Mouse (Mus musculus): Measurements from ENCODE around the gene Slc35e3. TPM values are rescaled to one million over a fixed set of nuclear protein-coding genes. Genes with fewer than 3 reads are reported as not detected.
"Not testable (repeated sequence)": the region's sequence is repeated elsewhere in the genome, so short reads cannot be mapped to it uniquely, and the experiment has no call there.

The Slc35e3 gene
- total RNA-seq, 2 experiments from 2014 or later: 28.5 to 31.6 TPM

DNA sequence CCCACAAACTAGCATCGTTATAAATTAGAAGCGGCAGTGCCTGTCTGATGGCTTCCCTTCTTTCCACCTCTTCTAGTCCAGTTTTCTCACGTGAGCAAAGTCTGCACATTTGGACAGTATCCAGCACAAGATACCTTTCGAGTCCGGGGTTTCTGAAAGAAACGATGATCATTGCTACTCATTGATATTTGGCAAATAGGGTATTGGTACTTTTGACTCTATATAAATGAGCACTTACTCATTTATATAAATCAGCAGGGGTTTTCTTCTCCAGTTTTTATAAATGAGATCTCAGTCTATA is 6.6 kb downstream of the Slc35e3 start:
- no peak for DNase-seq (ENCODE audit: low spot score in 2 of 2)
- intact Hi-C loops (cut with DNase I): no loop called here

DNA sequence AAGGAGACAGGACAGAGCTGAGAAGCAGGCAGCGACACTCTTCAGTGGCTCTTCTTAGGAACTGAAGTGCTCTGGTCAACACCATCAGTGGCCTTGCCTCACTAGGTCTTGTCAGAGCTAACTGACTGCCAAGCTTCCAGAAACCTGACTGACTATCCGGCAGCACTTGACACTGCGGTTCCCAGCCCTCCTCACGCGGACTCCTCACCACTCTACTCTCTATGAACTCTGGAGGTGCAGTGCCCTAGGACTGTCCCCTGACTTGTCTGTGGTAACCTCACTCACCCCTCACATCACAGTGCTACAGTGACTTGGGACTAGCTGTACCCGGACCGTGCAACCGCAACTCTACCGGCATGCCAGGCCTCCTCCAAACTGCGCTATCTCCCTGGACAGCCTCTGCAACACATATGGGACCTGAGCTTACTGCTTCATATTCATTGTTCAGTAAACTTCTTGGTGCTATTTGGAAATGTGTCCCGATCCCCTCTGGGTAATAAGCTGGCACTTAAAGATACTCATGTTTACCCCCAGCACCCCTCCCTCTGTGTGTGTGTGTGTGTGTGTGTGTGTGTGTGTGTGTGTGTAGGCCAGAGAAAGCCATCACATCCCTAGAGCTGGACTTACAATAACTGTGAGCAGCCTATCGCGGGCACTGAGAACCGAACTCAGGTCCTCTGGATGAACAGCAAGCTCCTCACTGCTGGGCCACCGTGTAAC is 7.1 kb downstream of the Slc35e3 start:
- no peak for DNase-seq (ENCODE audit: low spot score in 2 of 2)
- intact Hi-C loops (cut with DNase I): no loop called here

GRCm38 (mm10) chr10:117738140-117738921 is 7.8 kb downstream of the Slc35e3 start:
- intact Hi-C loops (cut with DNase I): no loop called here
- DNase-seq (ENCODE audit: low spot score in 2 of 2): no peak

DNA sequence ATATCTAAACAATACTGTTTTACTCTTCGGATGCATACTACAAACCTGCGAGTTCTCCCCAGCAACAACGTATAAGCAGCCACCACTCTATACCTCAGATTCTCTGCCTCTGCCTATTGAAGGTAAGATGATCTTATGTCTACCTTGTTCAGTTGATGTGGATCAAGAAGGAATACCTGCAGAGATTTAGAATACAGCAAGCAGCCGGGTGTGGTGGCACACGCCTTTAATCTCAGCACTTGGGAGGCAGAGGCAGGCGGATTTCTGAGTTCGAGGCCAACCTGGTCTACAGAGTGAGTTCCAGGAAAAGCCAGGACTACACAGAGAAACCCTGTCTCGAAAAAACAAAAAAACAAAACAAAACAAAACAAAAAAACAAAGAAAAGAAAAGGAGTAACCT is 8.7 kb downstream of the Slc35e3 start:
- intact Hi-C loops (cut with DNase I); DNase-seq (ENCODE audit: low spot score in 2 of 2): not testable (repeated sequence)

GRCm38 (mm10) chr10:117737075-117737474 is 9.1 kb downstream of the Slc35e3 start:
- intact Hi-C loops (cut with DNase I): no loop called here
- DNase-seq (ENCODE audit: low spot score in 2 of 2): no peak

GRCm38 (mm10) chr10:117736573-117736972 is 9.6 kb downstream of the Slc35e3 start:
- intact Hi-C loops (cut with DNase I): no loop called here
- no peak for DNase-seq (ENCODE audit: low spot score in 2 of 2)

DNA sequence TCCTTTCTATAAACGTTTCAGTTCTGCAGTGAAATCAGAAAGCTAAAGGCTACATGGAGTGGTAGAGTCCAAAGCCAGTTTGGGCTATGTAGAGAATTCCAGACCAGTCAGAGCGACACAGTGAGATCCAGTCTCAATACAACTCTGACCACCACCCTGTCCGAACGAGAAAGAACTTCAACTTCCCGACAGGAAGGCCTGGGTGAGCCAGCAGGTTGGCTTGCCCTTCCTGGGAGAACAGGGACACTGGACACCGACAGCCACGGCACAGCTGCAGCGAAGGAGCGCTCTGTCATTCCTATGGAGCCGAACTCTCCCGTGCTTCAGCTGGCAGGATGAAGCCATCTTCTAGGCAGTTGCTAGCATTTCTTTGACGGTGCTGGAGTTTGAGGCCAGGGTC is 10.8 kb downstream of the Slc35e3 start:
- intact Hi-C loops (cut with DNase I); DNase-seq (ENCODE audit: low spot score in 2 of 2): not testable (repeated sequence)

DNA sequence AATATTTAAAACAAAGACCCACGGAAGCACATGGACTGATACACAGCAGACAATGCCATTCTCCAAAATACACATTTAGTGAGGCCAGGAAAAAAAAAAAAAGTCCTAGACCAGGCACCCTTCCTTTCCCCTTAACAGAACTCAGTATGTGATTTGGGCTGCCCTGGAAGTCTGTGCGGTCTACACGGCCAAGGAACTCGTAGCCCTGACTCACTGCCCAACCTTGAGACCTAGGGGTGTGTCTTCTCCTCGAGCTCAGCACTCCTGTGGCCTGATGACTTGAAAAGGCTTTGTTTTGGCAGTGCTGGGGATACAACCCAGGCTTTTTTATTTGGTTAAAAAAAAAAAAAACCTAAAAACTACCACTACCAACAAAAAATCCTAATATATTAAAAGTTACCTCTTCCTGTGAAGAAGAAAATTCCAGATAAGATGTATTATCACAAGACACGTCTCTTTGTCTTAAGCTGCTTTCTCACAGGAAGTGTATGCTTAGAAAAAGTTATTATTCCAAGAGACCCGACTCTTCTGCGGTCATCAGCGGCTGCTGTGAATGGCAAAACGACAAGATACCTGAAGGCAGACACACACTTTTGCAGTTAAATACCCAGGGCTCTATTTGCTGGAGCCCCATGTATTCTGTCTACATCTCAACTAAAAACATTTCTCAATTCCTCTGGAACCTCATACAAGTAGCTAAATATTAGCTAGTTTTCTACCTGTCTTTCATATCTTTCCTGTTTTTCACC is 11.9 kb downstream of the Slc35e3 start:
- DNase-seq (ENCODE audit: low spot score in 2 of 2); intact Hi-C loops (cut with DNase I): not testable (repeated sequence)

GRCm38 (mm10) chr10:117733626-117734025 is 12.5 kb downstream of the Slc35e3 start:
- intact Hi-C loops (cut with DNase I): not testable (repeated sequence)

GRCm38 (mm10) chr10:117732962-117733592 is 13.1 kb downstream of the Slc35e3 start:
- intact Hi-C loops (cut with DNase I): no loop called here

More at GRCm38 (mm10) chr10:117733626-117734025, 12.5 kb downstream of the Slc35e3 start:
- DNase-seq (ENCODE audit: low spot score in 2 of 2): not testable (repeated sequence)

DNA sequence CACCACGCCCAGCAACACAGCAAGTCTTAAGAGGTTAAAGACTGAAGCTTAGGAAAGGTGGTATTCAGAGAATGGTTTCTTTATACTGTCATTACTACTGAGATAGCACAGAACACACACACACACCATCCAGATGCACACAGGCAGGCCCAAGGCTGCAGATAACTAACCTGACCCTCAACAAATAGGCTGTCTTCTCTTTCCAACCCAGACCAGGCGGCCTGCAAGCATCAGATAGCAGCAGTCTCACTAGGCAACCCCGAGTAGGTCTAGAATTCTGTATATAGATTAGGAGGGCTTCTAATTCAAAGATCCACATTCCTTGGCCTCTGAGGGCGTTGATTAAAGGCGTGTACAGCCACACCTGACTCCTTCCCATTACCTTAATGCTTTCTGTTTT is 14.0 kb downstream of the Slc35e3 start:
- DNase-seq (ENCODE audit: low spot score in 2 of 2): no peak
- intact Hi-C loops (cut with DNase I): no loop called here

More at GRCm38 (mm10) chr10:117732962-117733592, 13.1 kb downstream of the Slc35e3 start:
- no peak for DNase-seq (ENCODE audit: low spot score in 2 of 2)

GRCm38 (mm10) chr10:117731244-117732101 is 14.7 kb downstream of the Slc35e3 start:
- peak in 1 of 2 experiments; percentile 56 for DNase-seq (ENCODE audit: low spot score in 2 of 2)
- intact Hi-C loops (cut with DNase I): no loop called here

DNA sequence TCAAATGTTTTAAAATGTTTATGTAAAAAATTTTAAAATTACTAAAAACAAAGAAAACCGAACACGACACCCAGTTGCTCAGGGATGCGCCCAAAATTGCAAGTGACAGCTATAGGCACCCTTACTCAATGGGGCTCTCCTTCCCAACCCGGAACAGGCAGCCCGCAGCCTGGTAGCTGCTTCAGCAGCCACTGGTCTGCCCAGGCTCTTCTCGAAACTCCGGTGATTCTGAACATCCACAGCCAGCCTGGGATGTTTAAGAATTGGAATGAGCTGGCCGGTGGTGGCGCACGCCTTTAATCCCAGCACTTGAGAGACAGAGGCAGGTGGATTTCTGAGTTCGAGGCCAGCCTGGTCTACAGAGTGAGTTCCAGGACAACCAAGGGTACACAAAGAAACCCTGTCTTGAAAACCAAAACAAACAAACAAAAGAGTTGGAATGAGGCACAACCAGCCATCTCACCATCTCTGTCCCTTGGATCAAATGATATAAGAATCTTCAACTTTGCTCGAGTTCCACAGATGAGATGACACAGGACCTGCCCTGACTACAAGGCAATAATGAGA is 15.4 kb downstream of the Slc35e3 start:
- intact Hi-C loops (cut with DNase I): no loop called here
- no peak for DNase-seq (ENCODE audit: low spot score in 2 of 2)

DNA sequence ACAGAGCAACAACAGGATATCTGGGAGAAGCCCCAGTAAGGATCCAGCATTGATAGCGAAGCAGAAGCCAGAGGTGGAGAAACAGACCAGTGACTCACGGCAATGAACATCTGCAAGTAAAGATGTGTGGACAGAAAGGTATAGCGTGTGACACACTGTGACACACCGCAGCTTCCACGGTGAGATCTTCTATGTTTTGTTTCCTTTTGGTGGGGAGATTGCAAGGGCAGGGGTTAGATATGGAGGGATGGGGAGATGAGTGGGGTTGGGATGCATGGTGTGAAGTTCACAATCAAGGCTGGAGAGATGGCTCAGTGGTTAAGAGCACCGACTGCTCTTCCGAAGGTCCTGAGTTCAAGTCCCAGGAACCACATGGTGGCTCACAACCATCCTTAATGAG is 16.0 kb downstream of the Slc35e3 start:
- no peak for DNase-seq (ENCODE audit: low spot score in 2 of 2)
- intact Hi-C loops (cut with DNase I): no loop called here

DNA sequence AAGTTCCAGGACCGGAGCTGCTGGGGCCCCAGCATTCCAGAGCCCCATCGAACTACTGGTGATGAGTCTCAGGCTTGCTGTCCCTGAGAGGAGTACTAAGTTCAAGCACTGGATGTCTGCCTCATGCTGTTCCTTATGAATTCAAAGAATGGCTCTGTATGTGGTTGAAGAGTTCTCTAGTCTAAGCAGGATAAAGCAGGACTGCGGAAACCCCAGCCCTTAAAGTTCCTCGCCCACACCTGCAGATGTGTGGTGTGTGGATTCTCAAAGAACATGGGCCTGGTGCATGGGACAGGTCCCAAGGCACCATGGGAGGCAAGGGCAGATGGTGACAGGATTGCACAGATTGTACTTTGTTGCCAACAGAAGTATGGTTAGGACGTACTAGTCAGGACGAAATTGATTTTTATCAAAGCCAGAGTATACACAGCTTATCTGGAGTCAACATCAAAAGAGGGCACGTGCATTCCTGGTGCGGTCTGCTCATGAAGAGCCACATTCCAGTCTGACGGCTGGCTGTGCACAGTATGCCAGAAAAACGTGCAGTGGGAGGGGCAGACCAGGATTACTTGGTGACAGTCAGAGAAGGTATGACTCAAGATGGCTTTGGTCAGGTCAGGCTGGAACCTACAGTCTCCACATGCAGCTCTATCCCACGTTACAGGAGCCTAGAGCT is 16.9 kb downstream of the Slc35e3 start:
- DNase-seq (ENCODE audit: low spot score in 2 of 2): no peak
- intact Hi-C loops (cut with DNase I): no loop called here

DNA sequence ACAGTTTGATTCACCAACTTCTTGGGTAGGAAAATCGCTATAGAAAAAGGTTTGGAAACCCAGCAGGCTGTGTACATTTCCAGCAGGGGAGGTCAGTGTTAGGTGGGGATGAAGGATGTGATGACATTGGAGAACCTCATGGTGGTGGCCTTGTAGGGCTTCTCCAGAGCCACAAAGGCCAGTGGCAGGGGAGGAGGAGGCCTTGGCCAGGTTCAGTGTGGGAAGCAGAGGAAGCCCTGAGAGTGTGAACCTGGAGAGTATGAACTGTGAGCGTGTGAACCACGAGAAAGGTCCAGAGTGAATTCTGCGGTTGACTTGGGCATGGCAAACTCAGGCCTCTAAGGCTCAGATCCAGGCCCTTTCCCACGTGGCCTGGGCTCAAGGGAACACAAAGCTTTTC is 17.6 kb downstream of the Slc35e3 start:
- intact Hi-C loops (cut with DNase I): no loop called here
- no peak for DNase-seq (ENCODE audit: low spot score in 2 of 2)

GRCm38 (mm10) chr10:117727518-117728110 is 18.6 kb downstream of the Slc35e3 start:
- DNase-seq (ENCODE audit: low spot score in 2 of 2): no peak
- intact Hi-C loops (cut with DNase I): no loop called here
